Mouse (Mus musculus) heart, postnatal 0 days (tissue): ENCODE results near the gene Tpp2. TPM values are rescaled to one million over a fixed set of nuclear protein-coding genes. Genes with fewer than 3 reads are reported as not detected.

Experiments
- ATAC-seq: fragments of 200-750 bp; cut with Nextera tagmentation; 2 replicates; pipeline ENCODE4 v1.8.0; 2017; ENCODE audit warnings: low read depth, moderate number of reproducible peaks, moderate library complexity; ENCODE audit not compliant: insufficient read depth
- DNase-seq: peaks from one replicate; pipeline ENCODE4 v3.0.0-alpha.2; 2016; ENCODE audit warnings: low spot score
- H3K27ac ChIP-seq: fragments of 300-500 bp; sonication (generic); 2 replicates; pipeline ENCODE4 v1.5.1; 2014; ENCODE audit warnings: low read depth, mild to moderate bottlenecking
- H3K27me3 ChIP-seq: fragments of 300-500 bp; sonication (generic); 2 replicates; pipeline ENCODE4 v1.6.1; 2014; ENCODE audit warnings: low read length, mixed read lengths; ENCODE audit not compliant: control insufficient read depth, insufficient read depth
- H3K36me3 ChIP-seq: fragments of 300-500 bp; sonication (generic); replicated peaks from 2 replicates; pipeline ENCODE4 v1.6.1; 2014; ENCODE audit warnings: low read length, mixed read lengths; ENCODE audit not compliant: control insufficient read depth, insufficient read depth
- H3K4me1 ChIP-seq: fragments of 300-500 bp; sonication (generic); 2 replicates; pipeline ENCODE4 v1.6.1; 2014; ENCODE audit warnings: antibody characterized with exemption; ENCODE audit not compliant: control insufficient read depth, insufficient read depth
- H3K4me2 ChIP-seq: fragments of 300-500 bp; sonication (generic); 2 replicates; pipeline ENCODE4 v1.6.1; 2014; ENCODE audit warnings: low read depth, mild to moderate bottlenecking, low read length, moderate library complexity
- H3K4me3 ChIP-seq: fragments of 300-500 bp; sonication (generic); 2 replicates; pipeline ENCODE4 v1.5.1; 2014; ENCODE audit warnings: low read depth, low read length
- H3K9ac ChIP-seq: fragments of 300-500 bp; sonication (generic); replicated peaks from 2 replicates; pipeline ENCODE4 v1.6.1; 2014; ENCODE audit warnings: low read depth, low read length, mixed read lengths
- H3K9me3 ChIP-seq: fragments of 300-500 bp; sonication (generic); replicated peaks from 2 replicates; pipeline ENCODE4 v1.6.1; 2016; ENCODE audit warnings: low read length; ENCODE audit not compliant: control insufficient read depth
- CTCF ChIP-seq: IDR thresholded peaks from 2 replicates; pipeline ENCODE4 v1.5.1; 2016; ENCODE audit warnings: antibody characterized with exemption, control low read depth, low read depth
- EP300 ChIP-seq: IDR thresholded peaks from 2 replicates; pipeline ENCODE4 v1.6.1; 2016; ENCODE audit warnings: antibody characterized with exemption, low read depth
- WGBS: fragments of 180-500 bp; shearing (Covaris S2); extraction: QIAGEN DNeasy Blood & Tissue Kit; methylation state at CpG from one replicate; pipeline ENCODE4 v1.1.7; 2014; 5-methylcytosine and 5-hydroxymethylcytosine counted together
- polyA plus RNA-seq: library from polyadenylated mRNA; unstranded; fragments of >200 nt; fragmentation: Nextera tagmentation; extraction: Ambion mirVana; gene quantifications from 2 replicates; pipeline ENCODE4 v1.2.1, GENCODE M21; 2015
- total RNA-seq: library from RNA; depleted of rRNA; stranded (reverse); fragments of >200 nt; gene quantifications from 2 replicates; pipeline ENCODE4 v1.2.3, GENCODE M21; 2014; ENCODE audit warnings: low replicate concordance

Tpp2 gene
- total and polyA plus RNA-seq, 2 experiments from 2014 or later = 30.2 to 30.4 TPM

- no peak within 1 kb of the TSS for H3K4me2 ChIP-seq
- H3K9ac ChIP-seq = no peak within 1 kb of the TSS
- no peak for ATAC-seq
- no peaks in the 10 kb centered on the region for H3K4me1 ChIP-seq
- H3K36me3 ChIP-seq = no peaks in the 10 kb centered on the region
- no peak for TF ChIP-seq EP300
- no peak for TF ChIP-seq CTCF
- no peak for DNase-seq
- H3K4me3 ChIP-seq = no peak within 1 kb of the TSS
- H3K27me3 ChIP-seq = no peaks in the 10 kb centered on the region
- H3K27ac ChIP-seq = no peak within 1 kb of the TSS
- no peaks in the 10 kb centered on the region for H3K9me3 ChIP-seq
These were observed 86.5 kb downstream of the Tpp2 start, which contains the start of gene Mettl21c for GRCm38 (mm10) chr1:44019934-44020333. TSS of gene Mettl21c (minus strand) at chr1:44020034.

- 79% methylated on average over 1 of the region's 1 CpGs for WGBS
- no peak for DNase-seq
- Histone ChIP-seq H3K27ac (no peak overlapping the region), H3K27me3 (no peaks in the 10 kb centered on the region), H3K4me3 (no peak overlapping the region), H3K9me3 (no peaks in the 10 kb centered on the region), H3K4me2 (no peak overlapping the region), H3K36me3 (no peaks in the 10 kb centered on the region), H3K4me1 (no peaks in the 10 kb centered on the region), H3K9ac (no peak overlapping the region)
- TF ChIP-seq EP300 (no peak), CTCF (no peak)
- no peak for ATAC-seq
These were observed 89.2 kb downstream of the Tpp2 start for GRCm38 (mm10) chr1:44022656-44023055.

GRCm38 (mm10) chr1:44027651-44028050 lies 94.2 kb downstream of the Tpp2 start:
- 77% methylated on average over 1 of the region's 1 CpGs for WGBS
- no peak overlapping the region for H3K4me3 ChIP-seq
- no peak for TF ChIP-seq EP300
- TF ChIP-seq CTCF = no peak
- no peaks in the 10 kb centered on the region for H3K4me1 ChIP-seq
- H3K27me3 ChIP-seq = no peaks in the 10 kb centered on the region
- no peaks in the 10 kb centered on the region for H3K9me3 ChIP-seq
- no peak overlapping the region for H3K4me2 ChIP-seq
- no peak overlapping the region for H3K27ac ChIP-seq
- no peak overlapping the region for H3K9ac ChIP-seq
- no peaks in the 10 kb centered on the region for H3K36me3 ChIP-seq
- DNase-seq (no peak), ATAC-seq (no peak)

GRCm38 (mm10) chr1:44032213-44032612 lies 98.8 kb downstream of the Tpp2 start:
- WGBS = 51% methylated on average over 2 of the region's 2 CpGs
- no peak overlapping the region for H3K4me2 ChIP-seq
- H3K27ac ChIP-seq = no peak overlapping the region
- ATAC-seq = no peak
- no peak overlapping the region for H3K9ac ChIP-seq
- DNase-seq = no peak
- no peaks in the 10 kb centered on the region for H3K27me3 ChIP-seq
- TF ChIP-seq CTCF (no peak), EP300 (no peak)
- H3K4me3 ChIP-seq = no peak overlapping the region
- H3K9me3 ChIP-seq = no peaks in the 10 kb centered on the region
- H3K4me1 ChIP-seq = no peaks in the 10 kb centered on the region
- H3K36me3 ChIP-seq = no peaks in the 10 kb centered on the region

DNA sequence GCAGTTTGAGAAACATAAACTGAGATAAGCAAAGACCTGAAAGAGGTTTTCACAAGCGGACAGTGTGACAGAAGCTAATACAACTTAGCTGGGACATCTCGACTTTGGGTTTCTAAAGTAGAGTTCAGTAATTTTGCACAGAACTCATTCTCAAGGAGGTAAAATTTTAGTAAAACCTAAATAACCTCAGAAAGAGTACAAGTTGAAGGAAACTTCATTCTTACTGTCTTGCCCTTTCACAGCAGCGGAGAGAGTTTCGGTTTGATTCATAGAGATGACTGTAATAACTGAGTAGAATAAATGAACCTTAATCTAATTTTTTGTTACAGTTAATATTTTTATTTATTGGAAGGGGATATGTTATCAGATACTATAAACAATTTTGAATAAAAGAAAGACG lies 99.5 kb downstream of the Tpp2 start:
- H3K4me1 ChIP-seq = no peaks in the 10 kb centered on the region
- DNase-seq (no peak), ATAC-seq (no peak)
- H3K36me3 ChIP-seq = no peaks in the 10 kb centered on the region
- no peak overlapping the region for H3K4me3 ChIP-seq
- no peak for TF ChIP-seq CTCF
- TF ChIP-seq EP300 = no peak
- WGBS = 78% methylated on average over 5 of the region's 5 CpGs
- H3K9me3 ChIP-seq = no peaks in the 10 kb centered on the region
- H3K27ac ChIP-seq = no peak overlapping the region
- no peak overlapping the region for H3K9ac ChIP-seq
- H3K27me3 ChIP-seq = no peaks in the 10 kb centered on the region
- H3K4me2 ChIP-seq = no peak overlapping the region

GRCm38 (mm10) chr1:44041797-44042554 lies 108.5 kb downstream of the Tpp2 start:
- DNase-seq (peak; percentile 73), ATAC-seq (peak; percentile 57; the same call in 1 of the 2 replicates)
- Histone ChIP-seq H3K4me1 (no peaks in the 10 kb centered on the region), H3K27me3 (no peaks in the 10 kb centered on the region), H3K9me3 (no peaks in the 10 kb centered on the region), H3K27ac (no peak overlapping the region), H3K9ac (peak overlapping the region; percentile 62), H3K4me3 (peak overlapping the region; percentile 64), H3K36me3 (no peaks in the 10 kb centered on the region), H3K4me2 (peak overlapping the region; percentile 87)
- under 1% methylated on average over 17 of the region's 17 CpGs for WGBS
- TF ChIP-seq CTCF = peak; percentile 85
- TF ChIP-seq EP300 = no peak
